Mouse (Mus musculus): ENCODE data around the gene Mboat1. TPM values are rescaled to one million over a fixed set of nuclear protein-coding genes. Genes with fewer than 3 reads are reported as not detected.

Gene Mboat1
- polyA plus RNA-seq, 1 experiment from 2014 or later = 18.6 TPM

GRCm38 (mm10) chr13:30154264-30154663 is 18.0 kb downstream of the Mboat1 start:
- Histone ChIP-seq H3K4me3 (ENCODE audit: low read depth, low read length) (no peak overlapping the region), H3K36me3 (ENCODE audit: insufficient read depth, low read length) (no peaks in the 10 kb centered on the region), H3K9me3 (ENCODE audit: low read length) (no peaks in the 10 kb centered on the region), H3K27me3 (replicated peaks; ENCODE audit: insufficient read depth, low read length) (no peaks in the 10 kb centered on the region), H3K4me1 (ENCODE audit: insufficient read depth, low read depth, low read length) (no peaks in the 10 kb centered on the region), H3K4me2 (replicated peaks; ENCODE audit: low read depth, low read length) (no peak overlapping the region), H3K27ac (ENCODE audit: low read length) (no peak overlapping the region), H3K9ac (replicated peaks; ENCODE audit: low read depth) (no peak overlapping the region)
- 45% methylated on average over 4 of the region's 4 CpGs for WGBS
- DNase-seq (ENCODE audit: low spot score) (peak; percentile 75), ATAC-seq (peak; percentile 84)
- TF ChIP-seq EP300 (IDR thresholded peaks at IDR 0.05) = 0 out of 2 replicates have a peak, but pooled peaks have one; percentile 15
- TF ChIP-seq CTCF (IDR thresholded peaks at IDR 0.05) = no peak

DNA sequence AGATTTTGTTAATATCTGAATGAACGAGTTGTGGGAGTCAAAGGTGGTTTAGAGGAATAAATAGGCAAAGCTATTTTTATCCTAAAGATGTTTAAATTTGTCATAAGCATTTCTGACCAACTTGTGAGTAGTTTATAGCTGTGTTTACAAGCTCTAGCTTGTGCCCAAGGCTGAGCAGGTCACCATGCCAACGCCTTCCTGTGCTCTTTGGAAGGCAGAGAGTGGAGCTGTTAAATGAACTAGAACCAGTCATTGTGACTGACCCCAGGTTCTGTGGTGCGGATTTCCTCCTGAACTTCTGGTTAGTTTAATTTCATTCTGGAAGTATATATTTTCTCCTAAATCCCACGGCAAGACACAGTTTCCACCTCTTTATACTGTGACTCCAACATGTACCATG is 23.3 kb downstream of the Mboat1 start:
- Histone ChIP-seq H3K27ac (ENCODE audit: low read length) (no peak overlapping the region), H3K9ac (replicated peaks; ENCODE audit: low read depth) (no peak overlapping the region), H3K9me3 (ENCODE audit: low read length) (no peaks in the 10 kb centered on the region), H3K27me3 (replicated peaks; ENCODE audit: insufficient read depth, low read length) (no peaks in the 10 kb centered on the region), H3K36me3 (ENCODE audit: insufficient read depth, low read length) (no peaks in the 10 kb centered on the region), H3K4me3 (ENCODE audit: low read depth, low read length) (no peak overlapping the region), H3K4me2 (replicated peaks; ENCODE audit: low read depth, low read length) (no peak overlapping the region), H3K4me1 (ENCODE audit: insufficient read depth, low read depth, low read length) (no peaks in the 10 kb centered on the region)
- DNase-seq (ENCODE audit: low spot score) (no peak), ATAC-seq (no peak)
- TF ChIP-seq EP300 (IDR thresholded peaks at IDR 0.05) (no peak), CTCF (IDR thresholded peaks at IDR 0.05) (no peak)
- WGBS = 70% methylated on average over 4 of the region's 4 CpGs

DNA sequence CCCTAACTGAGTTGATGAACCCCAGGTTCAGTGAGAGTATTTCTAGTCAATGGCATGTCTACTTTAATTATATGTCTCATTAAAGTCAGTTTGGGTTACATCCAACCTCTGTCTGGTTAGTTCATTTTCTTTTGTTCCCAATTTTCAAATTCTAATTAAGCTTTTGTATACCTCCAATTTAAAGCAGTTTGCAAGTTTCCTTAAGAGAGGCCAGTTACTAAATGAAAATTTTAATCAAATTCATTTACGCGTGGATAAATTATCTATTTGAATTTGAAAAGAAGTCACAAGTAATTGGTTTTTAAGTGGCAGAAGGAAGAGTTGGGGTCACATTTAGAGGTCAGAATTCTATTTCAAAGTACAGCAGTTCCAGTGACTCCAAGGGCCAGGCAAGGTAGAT is 27.2 kb downstream of the Mboat1 start:
- DNase-seq (ENCODE audit: low spot score) (no peak), ATAC-seq (no peak)
- H3K4me1 ChIP-seq (ENCODE audit: insufficient read depth, low read depth, low read length) = no peaks in the 10 kb centered on the region
- TF ChIP-seq CTCF (IDR thresholded peaks at IDR 0.05) (no peak), EP300 (IDR thresholded peaks at IDR 0.05) (no peak)
- H3K9me3 ChIP-seq (ENCODE audit: low read length) = no peaks in the 10 kb centered on the region
- no peak overlapping the region for H3K27ac ChIP-seq (ENCODE audit: low read length)
- WGBS = 98% methylated on average over 2 of the region's 2 CpGs
- H3K4me2 ChIP-seq (replicated peaks; ENCODE audit: low read depth, low read length) = no peak overlapping the region
- H3K9ac ChIP-seq (replicated peaks; ENCODE audit: low read depth) = no peak overlapping the region
- H3K36me3 ChIP-seq (ENCODE audit: insufficient read depth, low read length) = no peaks in the 10 kb centered on the region
- no peak overlapping the region for H3K4me3 ChIP-seq (ENCODE audit: low read depth, low read length)
- H3K27me3 ChIP-seq (replicated peaks; ENCODE audit: insufficient read depth, low read length) = no peaks in the 10 kb centered on the region

DNA sequence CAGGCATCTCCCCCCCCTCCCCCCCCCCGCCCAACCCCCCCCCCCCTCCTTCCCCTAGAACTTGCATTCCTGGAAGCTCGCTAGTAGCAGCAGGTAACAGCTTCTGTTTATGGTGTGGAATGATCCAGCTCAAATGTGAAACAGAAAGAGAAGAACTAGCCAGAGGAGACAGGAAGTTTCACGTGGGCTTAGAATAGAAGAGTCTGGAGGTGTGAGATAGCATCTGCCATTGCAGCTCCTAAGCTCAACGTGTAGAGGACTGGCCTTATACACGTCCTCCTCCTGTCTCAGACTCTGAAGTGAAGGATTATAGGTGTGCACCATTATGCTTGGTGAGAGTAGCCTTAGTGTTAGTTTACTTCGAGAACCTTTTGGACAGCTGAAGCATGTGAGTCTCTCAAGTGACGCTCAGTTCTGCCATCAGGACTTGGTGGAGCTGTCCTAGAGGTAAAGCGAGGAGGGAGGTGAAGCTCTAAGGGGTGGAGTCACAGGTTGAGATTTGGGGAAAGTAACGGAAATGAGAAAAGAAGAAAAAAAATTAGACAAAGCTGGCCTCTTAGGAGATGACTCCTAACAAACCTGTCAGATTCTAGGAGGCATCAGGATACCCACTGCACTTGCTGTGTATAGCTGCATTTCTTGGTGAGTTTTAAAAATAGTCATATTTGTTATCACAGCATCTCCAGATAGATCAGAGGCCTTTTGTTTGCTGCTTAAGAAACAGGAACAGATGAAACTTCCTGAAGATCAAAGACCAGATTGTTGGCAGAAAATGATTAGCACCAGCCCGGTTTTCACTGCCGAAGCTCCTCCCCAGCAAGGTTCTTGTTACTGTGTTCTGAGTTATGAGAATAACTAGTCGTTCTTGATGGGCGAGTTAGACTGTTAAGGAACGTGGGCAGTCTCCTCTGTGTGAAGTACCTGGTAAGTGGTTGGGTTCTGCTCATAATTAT is 30.1 kb downstream of the Mboat1 start:
- Histone ChIP-seq H3K9me3 (ENCODE audit: low read length) (no peaks in the 10 kb centered on the region), H3K36me3 (ENCODE audit: insufficient read depth, low read length) (no peaks in the 10 kb centered on the region), H3K4me1 (ENCODE audit: insufficient read depth, low read depth, low read length) (no peaks in the 10 kb centered on the region), H3K4me3 (ENCODE audit: low read depth, low read length) (no peak overlapping the region), H3K27ac (ENCODE audit: low read length) (no peak overlapping the region), H3K27me3 (replicated peaks; ENCODE audit: insufficient read depth, low read length) (no peaks in the 10 kb centered on the region), H3K4me2 (replicated peaks; ENCODE audit: low read depth, low read length) (no peak overlapping the region), H3K9ac (replicated peaks; ENCODE audit: low read depth) (no peak overlapping the region)
- no peak for DNase-seq (ENCODE audit: low spot score)
- TF ChIP-seq EP300 (IDR thresholded peaks at IDR 0.05) (no peak), CTCF (IDR thresholded peaks at IDR 0.05) (no peak)
- no peak for ATAC-seq
- WGBS = 43% methylated on average over 13 of the region's 14 CpGs

GRCm38 (mm10) chr13:30167499-30167898 is 31.2 kb downstream of the Mboat1 start:
- no peak overlapping the region for H3K9ac ChIP-seq (replicated peaks; ENCODE audit: low read depth)
- H3K36me3 ChIP-seq (ENCODE audit: insufficient read depth, low read length) = no peaks in the 10 kb centered on the region
- ATAC-seq = no peak
- H3K4me1 ChIP-seq (ENCODE audit: insufficient read depth, low read depth, low read length) = no peaks in the 10 kb centered on the region
- H3K9me3 ChIP-seq (ENCODE audit: low read length) = no peaks in the 10 kb centered on the region
- DNase-seq (ENCODE audit: low spot score) = no peak
- no peaks in the 10 kb centered on the region for H3K27me3 ChIP-seq (replicated peaks; ENCODE audit: insufficient read depth, low read length)
- no peak overlapping the region for H3K27ac ChIP-seq (ENCODE audit: low read length)
- WGBS = 85% methylated on average over 4 of the region's 4 CpGs
- no peak overlapping the region for H3K4me2 ChIP-seq (replicated peaks; ENCODE audit: low read depth, low read length)
- TF ChIP-seq CTCF (IDR thresholded peaks at IDR 0.05) (no peak), EP300 (IDR thresholded peaks at IDR 0.05) (no peak)
- no peak overlapping the region for H3K4me3 ChIP-seq (ENCODE audit: low read depth, low read length)

GRCm38 (mm10) chr13:30168803-30169202 is 32.5 kb downstream of the Mboat1 start:
- no peaks in the 10 kb centered on the region for H3K9me3 ChIP-seq (ENCODE audit: low read length)
- H3K4me1 ChIP-seq (ENCODE audit: insufficient read depth, low read depth, low read length) = no peaks in the 10 kb centered on the region
- no peak overlapping the region for H3K27ac ChIP-seq (ENCODE audit: low read length)
- TF ChIP-seq EP300 (IDR thresholded peaks at IDR 0.05) = no peak
- no peak for TF ChIP-seq CTCF (IDR thresholded peaks at IDR 0.05)
- no peak overlapping the region for H3K4me3 ChIP-seq (ENCODE audit: low read depth, low read length)
- no peaks in the 10 kb centered on the region for H3K36me3 ChIP-seq (ENCODE audit: insufficient read depth, low read length)
- no peak overlapping the region for H3K4me2 ChIP-seq (replicated peaks; ENCODE audit: low read depth, low read length)
- ATAC-seq (no peak), DNase-seq (ENCODE audit: low spot score) (no peak)
- no peaks in the 10 kb centered on the region for H3K27me3 ChIP-seq (replicated peaks; ENCODE audit: insufficient read depth, low read length)
- WGBS = 78% methylated on average over 4 of the region's 4 CpGs
- no peak overlapping the region for H3K9ac ChIP-seq (replicated peaks; ENCODE audit: low read depth)

Measured in lung, postnatal 0 days (tissue).